Mouse (Mus musculus): ENCODE results near the gene Myh7.

DNA sequence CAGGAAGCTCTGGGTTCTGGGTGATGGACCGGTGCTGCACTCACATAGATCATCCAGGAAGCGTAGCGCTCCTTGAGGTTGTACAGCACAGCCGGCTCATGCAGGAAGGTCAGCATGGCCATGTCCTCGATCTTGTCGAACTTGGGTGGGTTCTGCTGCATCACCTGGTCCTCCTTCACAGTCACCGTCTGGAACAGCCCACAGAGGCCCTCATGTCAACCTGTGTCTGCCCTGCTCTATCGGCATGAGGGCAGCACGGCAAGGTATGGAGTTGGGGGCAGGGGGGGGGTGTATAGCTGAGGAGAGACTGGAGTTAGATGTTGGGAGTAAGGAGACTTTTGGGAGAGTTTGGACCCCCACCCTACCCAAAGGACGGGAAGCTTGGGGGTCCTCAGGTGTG, 2.2 kb downstream of the Myh7 start:
- TF ChIP-seq POLR2A (IDR thresholded peaks at IDR 0.05; ENCODE audit: borderline replicate concordance, extremely low read depth, low read depth, low read length) (no peak), CTCF (IDR thresholded peaks at IDR 0.05; ENCODE audit: insufficient read depth, low read length) (no peak)
